Mouse (Mus musculus) thymus, adult 2 months (tissue): ENCODE data around the gene Smap1. TPM values are rescaled to one million over a fixed set of nuclear protein-coding genes. Genes with fewer than 3 reads are reported as not detected.

Experiments used
- DNase-seq: peaks from one replicate; pipeline ENCODE4 v3.0.0; 2021
- H3K27ac ChIP-seq: fragments of 200-500 bp; 2 replicates; pipeline ENCODE4 v1.5.1; 2012; ENCODE audit warnings: low read length, control low read depth; ENCODE audit not compliant: control insufficient read depth, insufficient read depth
- H3K27me3 ChIP-seq: fragments of 200-500 bp; 2 replicates; pipeline ENCODE4 v1.6.1; 2012; ENCODE audit warnings: mild to moderate bottlenecking, low read length, moderate library complexity, mixed read lengths; ENCODE audit not compliant: control insufficient read depth, insufficient read depth
- H3K36me3 ChIP-seq: fragments of 200-500 bp; 2 replicates; pipeline ENCODE4 v1.6.1; 2012; ENCODE audit warnings: mild to moderate bottlenecking, low read length, moderate library complexity; ENCODE audit not compliant: control insufficient read depth, insufficient read depth
- H3K4me1 ChIP-seq: fragments of 200-500 bp; replicated peaks from 2 replicates; pipeline ENCODE4 v1.6.1; 2012; ENCODE audit warnings: low read length; ENCODE audit not compliant: control insufficient read depth, insufficient read depth
- H3K4me3 ChIP-seq: fragments of 200-500 bp; 2 replicates; pipeline ENCODE4 v1.5.1; 2012; ENCODE audit warnings: mild to moderate bottlenecking, low read length, control low read depth, moderate library complexity; ENCODE audit not compliant: control insufficient read depth, insufficient read depth
- CTCF ChIP-seq: fragments of 200-500 bp; IDR thresholded peaks from 2 replicates; pipeline ENCODE4 v1.5.1; 2012; ENCODE audit warnings: mild to moderate bottlenecking, control low read depth, low read length, moderate library complexity, borderline replicate concordance; ENCODE audit not compliant: control insufficient read depth, poor library complexity, insufficient read depth; ENCODE audit errors: extremely low read depth
- POLR2A ChIP-seq: fragments of 200-500 bp; IDR thresholded peaks from 2 replicates; pipeline ENCODE4 v1.6.1; 2012; ENCODE audit warnings: mild to moderate bottlenecking, low read length, control low read depth, moderate library complexity; ENCODE audit not compliant: control insufficient read depth, poor library complexity, insufficient read depth; ENCODE audit errors: extremely low read depth
- WGBS: fragments of 180-500 bp; shearing (Covaris S2); methylation state at CpG from one replicate; pipeline ENCODE4 v1.1.7; 2018; 5-methylcytosine and 5-hydroxymethylcytosine counted together
- polyA plus RNA-seq: library from polyadenylated mRNA; depleted of rRNA; stranded (reverse); fragments of >200 nt; gene quantifications from 2 replicates; pipeline ENCODE4 v1.2.3, GENCODE M21; 2012

The Smap1 gene
- polyA plus RNA-seq, 1 experiment = 43.7 TPM

DNA sequence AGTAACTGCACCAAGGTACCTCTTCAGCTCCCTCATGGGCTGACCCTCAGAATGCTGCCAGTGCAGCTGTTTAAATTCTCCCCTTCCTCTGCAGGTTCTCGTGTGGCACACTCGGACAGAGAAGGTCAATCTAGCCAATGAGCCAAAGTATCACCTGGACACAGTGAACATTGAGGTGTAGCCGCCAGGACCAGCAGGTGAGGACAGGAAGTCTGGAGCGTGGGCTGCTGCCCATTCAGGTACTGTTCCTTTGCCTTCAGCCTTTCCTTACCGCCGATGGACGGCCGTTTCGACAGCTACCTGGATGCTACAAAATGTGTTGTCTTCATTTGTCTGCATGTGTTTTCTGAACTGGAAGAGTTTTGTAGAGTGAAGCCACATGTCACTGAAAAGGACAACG, 77.1 kb downstream of the Smap1 start:
- no peaks in the 10 kb centered on the region for H3K27me3 ChIP-seq
- no peak for TF ChIP-seq POLR2A
- no peak for TF ChIP-seq CTCF
- 97% methylated on average over 10 of the region's 10 CpGs for WGBS
- no peaks in the 10 kb centered on the region for H3K4me1 ChIP-seq
- H3K27ac ChIP-seq = no peak overlapping the region
- H3K4me3 ChIP-seq = no peak overlapping the region
- H3K36me3 ChIP-seq = peaks cover 18% of the 10 kb centered on the region
- no peak for DNase-seq

DNA sequence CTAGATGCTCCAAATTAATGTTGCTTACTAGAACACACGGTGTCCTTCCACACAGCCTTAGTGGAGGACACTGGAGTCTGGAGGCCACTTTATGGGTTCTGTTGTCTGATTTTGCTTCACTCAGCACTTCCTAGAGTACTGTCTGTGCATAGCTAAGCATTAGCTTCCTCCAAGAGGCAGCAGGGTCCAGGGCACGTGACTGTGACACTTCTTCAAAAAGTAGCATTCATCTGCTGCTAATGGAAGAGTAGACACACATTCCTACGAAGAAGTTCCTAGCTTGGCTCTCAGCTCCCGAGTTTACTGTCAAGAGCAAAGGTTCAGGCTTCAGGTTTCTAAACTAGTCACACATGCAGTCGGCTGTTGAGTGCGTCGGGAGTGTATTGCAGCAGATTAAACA, 78.3 kb downstream of the Smap1 start:
- H3K27ac ChIP-seq = no peak overlapping the region
- H3K36me3 ChIP-seq = peaks cover 18% of the 10 kb centered on the region
- H3K4me3 ChIP-seq = no peak overlapping the region
- DNase-seq = no peak
- TF ChIP-seq CTCF = no peak
- H3K4me1 ChIP-seq = no peaks in the 10 kb centered on the region
- no peaks in the 10 kb centered on the region for H3K27me3 ChIP-seq
- 94% methylated on average over 7 of the region's 7 CpGs for WGBS

DNA sequence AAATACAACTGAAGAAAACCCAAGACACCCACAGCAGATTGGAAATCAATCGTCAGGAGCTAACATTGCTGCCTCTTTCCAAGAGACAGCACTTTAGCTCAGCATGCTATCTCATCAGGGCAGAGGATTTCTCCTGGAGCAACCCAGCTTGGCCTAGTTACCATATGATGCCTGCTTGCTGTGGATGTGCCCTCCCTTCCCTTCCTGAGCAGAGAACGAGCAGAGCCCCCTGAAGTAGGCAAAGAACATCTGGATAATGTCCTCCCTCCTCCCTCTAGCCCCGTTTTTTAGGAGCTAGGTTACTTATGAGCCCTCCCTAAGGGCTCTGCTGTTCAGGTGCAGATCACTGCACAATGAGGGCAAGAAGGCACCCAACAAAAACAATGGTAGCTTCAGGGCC, 79.5 kb downstream of the Smap1 start:
- TF ChIP-seq POLR2A (no peak), CTCF (no peak)
- H3K36me3 ChIP-seq = peaks cover 12% of the 10 kb centered on the region
- no peak overlapping the region for H3K4me3 ChIP-seq
- no peaks in the 10 kb centered on the region for H3K4me1 ChIP-seq
- no peak overlapping the region for H3K27ac ChIP-seq
- no peak for DNase-seq
- WGBS = 88% methylated on average over 3 of the region's 3 CpGs
- no peaks in the 10 kb centered on the region for H3K27me3 ChIP-seq

DNA sequence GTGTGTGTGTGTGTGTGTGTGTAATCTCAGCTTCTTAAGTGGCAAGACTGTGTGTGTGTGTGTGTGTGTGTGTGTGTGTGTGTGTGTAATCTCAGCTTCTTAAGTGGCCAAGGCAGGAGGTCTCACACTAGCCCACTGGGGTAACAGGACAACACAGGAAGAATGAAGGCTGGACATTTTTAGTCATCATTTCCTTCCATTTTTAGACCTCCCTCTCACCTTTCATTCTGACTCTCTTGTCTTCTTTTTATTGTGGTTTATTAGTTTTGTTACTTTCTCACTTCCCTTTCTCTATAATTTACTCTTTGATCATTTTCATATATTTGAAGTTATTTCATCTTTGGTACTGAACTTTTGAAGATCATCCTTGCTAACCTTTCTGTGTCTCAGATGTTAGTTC, 81.2 kb downstream of the Smap1 start:
- Histone ChIP-seq H3K4me3 (no peak overlapping the region), H3K27ac (no peak overlapping the region), H3K27me3 (no peaks in the 10 kb centered on the region), H3K36me3 (peaks cover 6% of the 10 kb centered on the region), H3K4me1 (no peaks in the 10 kb centered on the region)
- DNase-seq = no peak
- no peak for TF ChIP-seq CTCF
- TF ChIP-seq POLR2A = no peak

DNA sequence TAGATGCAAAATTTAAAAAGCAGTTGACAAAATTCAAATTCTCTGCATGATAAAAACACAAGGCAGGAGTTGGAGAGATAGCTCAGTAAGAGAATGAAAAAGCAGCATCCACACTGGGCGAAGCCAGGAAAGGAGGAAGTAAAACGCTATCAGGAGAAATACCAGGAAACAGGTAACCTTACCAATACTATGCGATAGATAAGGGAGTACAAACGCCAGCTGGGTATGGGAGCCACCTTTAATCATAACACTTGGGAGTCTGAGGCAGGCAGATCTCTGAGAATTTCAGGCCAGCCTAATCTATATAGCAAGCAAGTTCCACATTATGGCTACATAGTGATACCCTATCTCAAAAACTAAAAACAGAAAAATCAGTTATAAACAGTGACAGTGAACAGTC, 85.5 kb downstream of the Smap1 start:
- Histone ChIP-seq H3K4me3 (no peak overlapping the region), H3K27ac (no peak overlapping the region), H3K36me3 (no peaks in the 10 kb centered on the region), H3K4me1 (no peaks in the 10 kb centered on the region), H3K27me3 (no peaks in the 10 kb centered on the region)
- no peak for DNase-seq
- TF ChIP-seq POLR2A = no peak
- TF ChIP-seq CTCF = no peak
- 69% methylated on average over 4 of the region's 4 CpGs for WGBS

DNA sequence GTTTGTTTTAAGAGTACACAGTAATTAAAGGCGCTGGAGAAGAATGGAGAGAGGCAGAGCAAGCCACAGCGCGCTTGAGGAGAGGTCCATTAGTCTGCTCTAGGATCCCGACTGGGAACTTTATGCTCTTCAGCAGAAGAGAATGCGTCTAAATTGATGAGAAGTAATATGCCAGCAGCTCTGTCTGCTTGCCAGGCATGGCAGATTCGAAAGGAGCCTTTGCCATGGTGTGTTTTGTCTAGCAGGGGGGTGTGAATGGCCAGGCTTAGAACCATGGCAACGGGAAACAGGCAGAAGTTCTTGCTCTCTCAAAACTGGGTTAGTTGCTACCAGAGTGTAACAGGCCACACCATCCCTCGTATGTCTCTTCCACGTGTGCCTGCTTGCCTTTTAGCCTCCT, 87.3 kb downstream of the Smap1 start:
- H3K27me3 ChIP-seq = no peaks in the 10 kb centered on the region
- TF ChIP-seq POLR2A = no peak
- no peak for TF ChIP-seq CTCF
- H3K4me3 ChIP-seq = no peak overlapping the region
- WGBS = 74% methylated on average over 9 of the region's 9 CpGs
- no peaks in the 10 kb centered on the region for H3K4me1 ChIP-seq
- no peaks in the 10 kb centered on the region for H3K36me3 ChIP-seq
- no peak for DNase-seq
- H3K27ac ChIP-seq = no peak overlapping the region

DNA sequence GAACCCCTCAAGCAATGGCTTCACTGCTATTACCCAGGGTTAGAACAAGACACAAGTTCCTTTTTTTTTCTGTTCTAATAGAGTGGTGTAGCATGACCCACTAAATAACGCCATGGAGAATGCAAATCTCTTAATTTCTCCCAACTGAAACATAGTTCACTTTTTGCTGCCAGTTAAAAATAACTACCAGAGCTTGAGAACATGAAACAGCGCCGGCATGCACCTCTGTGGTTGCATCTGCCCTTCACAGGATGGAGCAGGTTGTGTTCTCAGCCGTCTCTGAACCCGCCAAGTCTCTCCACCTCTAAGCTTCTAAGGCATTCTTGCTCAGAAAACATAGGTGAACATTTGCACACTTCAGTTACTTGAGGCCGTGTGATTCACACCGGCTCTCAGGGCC, 87.9 kb downstream of the Smap1 start:
- Histone ChIP-seq H3K27ac (no peak overlapping the region), H3K36me3 (no peaks in the 10 kb centered on the region), H3K4me3 (no peak overlapping the region), H3K4me1 (no peaks in the 10 kb centered on the region), H3K27me3 (no peaks in the 10 kb centered on the region)
- DNase-seq = no peak
- 74% methylated on average over 7 of the region's 7 CpGs for WGBS
- TF ChIP-seq POLR2A (no peak), CTCF (no peak)
